Mouse (Mus musculus): Measurements from ENCODE around the gene Itgb2l. TPM values are rescaled to one million over a fixed set of nuclear protein-coding genes. Genes with fewer than 3 reads are reported as not detected.
A peak's percentile ranks its signal among the peaks of the same experiment; 100 is the strongest.

The Itgb2l gene
- total RNA-seq, 1 experiment: not detected

DNA sequence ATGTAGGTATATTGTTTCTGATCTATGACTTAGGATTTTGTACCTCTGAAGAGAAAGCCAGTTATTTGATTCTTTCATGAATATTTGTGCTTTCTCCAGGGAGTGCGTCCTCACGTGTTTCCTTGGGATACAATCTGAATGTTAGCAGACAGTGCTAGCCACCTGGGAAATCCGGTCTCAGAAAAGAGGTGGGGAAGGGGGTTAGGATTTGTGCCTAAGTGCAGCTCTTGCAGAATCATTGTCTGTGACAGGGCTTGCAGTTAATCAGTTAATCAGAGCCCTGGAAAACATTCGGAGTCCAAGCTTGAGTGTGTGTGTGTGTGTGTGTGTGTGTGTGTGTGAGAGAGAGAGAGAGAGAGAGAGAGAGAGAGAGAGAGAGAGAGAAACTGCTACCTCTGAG lies 24.6 kb upstream of the Itgb2l start:
- no peaks in the 10 kb centered on the region for H3K36me3 ChIP-seq (ENCODE audit: control insufficient read depth, insufficient read depth, low read length, poor library complexity, severe bottlenecking)
- H3K9ac ChIP-seq (ENCODE audit: insufficient read depth, low read depth, low read length, poor library complexity, severe bottlenecking): no peak overlapping the region
- no peak overlapping the region for H3K27ac ChIP-seq (ENCODE audit: insufficient read depth, low read depth, low read length, poor library complexity, severe bottlenecking)
- DNase-seq (ENCODE audit: low read depth, low spot score): no peak
- no peaks in the 10 kb centered on the region for H3K4me1 ChIP-seq (ENCODE audit: control insufficient read depth in 2 of 2, insufficient read depth in 2 of 2, low read length in 2 of 2, poor library complexity in 1 of 2)
- H3K9me3 ChIP-seq (ENCODE audit: control insufficient read depth, insufficient read depth, low read depth, low read length): no peaks in the 10 kb centered on the region
- in situ Hi-C loops (cut with MboI; ENCODE audit: low sequenced_read_pairs in 2 of 2, unreplicated experiment in 2 of 2): no loop called here
- no peak overlapping the region for H3K4me3 ChIP-seq (ENCODE audit: insufficient read depth in 1 of 2, low read depth in 1 of 2, low read length in 2 of 2, poor library complexity in 1 of 2, severe bottlenecking in 1 of 2)
- TF ChIP-seq ZNF384 (IDR thresholded peaks at IDR 0.05; ENCODE audit: low read depth, low read length): no peak
- TF ChIP-seq HCFC1 (IDR thresholded peaks at IDR 0.05; ENCODE audit: borderline replicate concordance, insufficient read depth, low read length): no peak
- no peak for TF ChIP-seq MAFK (IDR thresholded peaks at IDR 0.05; ENCODE audit: insufficient read depth, low read depth, low read length)
- TF ChIP-seq CHD2 (IDR thresholded peaks at IDR 0.05; ENCODE audit: low read depth, low read length): no peak
- TF ChIP-seq ZC3H11A (IDR thresholded peaks at IDR 0.05; ENCODE audit: borderline replicate concordance, low read depth, low read length): no peak

DNA sequence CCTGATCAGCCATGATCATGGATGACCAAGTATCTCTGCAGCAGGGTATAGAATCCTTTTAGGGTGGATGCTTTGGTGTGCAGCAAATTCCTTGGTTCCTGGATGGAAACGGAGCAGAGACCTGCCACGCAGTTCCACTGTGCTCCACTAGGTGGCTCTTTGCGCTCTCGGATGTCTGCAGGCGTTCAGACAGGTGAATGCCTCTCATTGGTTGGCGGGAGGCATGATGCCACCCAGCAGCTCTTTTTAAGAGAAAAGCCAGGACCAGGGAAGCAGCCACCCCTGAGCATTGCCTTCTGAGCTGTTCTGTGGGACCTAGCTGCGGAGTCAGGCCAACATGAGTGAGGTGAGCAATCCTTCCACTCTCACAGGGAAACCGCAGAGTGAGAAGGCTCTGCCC lies 24.0 kb upstream of the Itgb2l start, which contains the start of gene Pcp4:
Gene Pcp4, plus strand, starts transcription at position 162 of the 400 bp plus-strand sequence.
- DNase-seq (ENCODE audit: low read depth, low spot score): peak; percentile 64
- Histone ChIP-seq H3K4me3 (ENCODE audit: insufficient read depth in 1 of 2, low read depth in 1 of 2, low read length in 2 of 2, poor library complexity in 1 of 2, severe bottlenecking in 1 of 2) (no peak within 1 kb of the TSS), H3K4me1 (ENCODE audit: control insufficient read depth in 2 of 2, insufficient read depth in 2 of 2, low read length in 2 of 2, poor library complexity in 1 of 2) (no peaks in the 10 kb centered on the region), H3K36me3 (ENCODE audit: control insufficient read depth, insufficient read depth, low read length, poor library complexity, severe bottlenecking) (no peaks in the 10 kb centered on the region), H3K9me3 (ENCODE audit: control insufficient read depth, insufficient read depth, low read depth, low read length) (no peaks in the 10 kb centered on the region), H3K9ac (ENCODE audit: insufficient read depth, low read depth, low read length, poor library complexity, severe bottlenecking) (no peak within 1 kb of the TSS), H3K27ac (ENCODE audit: insufficient read depth, low read depth, low read length, poor library complexity, severe bottlenecking) (no peak within 1 kb of the TSS)
- 0 out of 2 replicates have a peak, but pooled peaks have one; percentile 11 for TF ChIP-seq ZC3H11A (IDR thresholded peaks at IDR 0.05; ENCODE audit: borderline replicate concordance, low read depth, low read length)
- no peak for TF ChIP-seq HCFC1 (IDR thresholded peaks at IDR 0.05; ENCODE audit: borderline replicate concordance, insufficient read depth, low read length)
- in situ Hi-C loops (cut with MboI; ENCODE audit: low sequenced_read_pairs in 2 of 2, unreplicated experiment in 2 of 2): no loop called here

DNA sequence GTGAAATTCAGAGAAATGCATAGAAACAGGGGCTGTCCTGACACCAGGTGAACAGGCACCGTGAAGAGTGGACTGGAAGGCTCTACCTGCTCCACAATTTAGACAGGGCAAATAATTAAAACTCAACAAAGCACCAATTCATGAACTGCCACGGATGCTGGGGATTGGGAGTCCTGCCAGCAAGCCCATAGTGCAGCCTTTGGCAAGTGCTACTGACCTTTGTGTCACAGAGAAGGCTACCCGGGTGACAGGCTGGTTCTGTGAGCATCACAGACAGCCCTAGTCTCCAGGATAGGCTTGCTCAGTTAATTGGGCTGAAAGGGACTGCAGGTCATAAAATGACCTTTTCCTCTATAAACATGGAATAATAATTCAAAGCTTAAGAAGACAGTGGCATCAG lies 17.4 kb upstream of the Itgb2l start:
- H3K27ac ChIP-seq (ENCODE audit: insufficient read depth, low read depth, low read length, poor library complexity, severe bottlenecking): no peak overlapping the region
- H3K4me1 ChIP-seq (ENCODE audit: control insufficient read depth in 2 of 2, insufficient read depth in 2 of 2, low read length in 2 of 2, poor library complexity in 1 of 2): no peaks in the 10 kb centered on the region
- in situ Hi-C loops (cut with MboI; ENCODE audit: low sequenced_read_pairs in 2 of 2, unreplicated experiment in 2 of 2): no loop called here
- H3K9me3 ChIP-seq (ENCODE audit: control insufficient read depth, insufficient read depth, low read depth, low read length): no peaks in the 10 kb centered on the region
- no peak overlapping the region for H3K9ac ChIP-seq (ENCODE audit: insufficient read depth, low read depth, low read length, poor library complexity, severe bottlenecking)
- H3K4me3 ChIP-seq (ENCODE audit: insufficient read depth in 1 of 2, low read depth in 1 of 2, low read length in 2 of 2, poor library complexity in 1 of 2, severe bottlenecking in 1 of 2): no peak overlapping the region
- DNase-seq (ENCODE audit: low read depth, low spot score): no peak
- TF ChIP-seq ZC3H11A (IDR thresholded peaks at IDR 0.05; ENCODE audit: borderline replicate concordance, low read depth, low read length) (no peak), ZNF384 (IDR thresholded peaks at IDR 0.05; ENCODE audit: low read depth, low read length) (no peak), CHD2 (IDR thresholded peaks at IDR 0.05; ENCODE audit: low read depth, low read length) (no peak), MAFK (IDR thresholded peaks at IDR 0.05; ENCODE audit: insufficient read depth, low read depth, low read length) (no peak), HCFC1 (IDR thresholded peaks at IDR 0.05; ENCODE audit: borderline replicate concordance, insufficient read depth, low read length) (no peak)
- no peaks in the 10 kb centered on the region for H3K36me3 ChIP-seq (ENCODE audit: control insufficient read depth, insufficient read depth, low read length, poor library complexity, severe bottlenecking)

- DNase-seq (ENCODE audit: low read depth, low spot score): no peak
- H3K9me3 ChIP-seq (ENCODE audit: control insufficient read depth, insufficient read depth, low read depth, low read length): no peaks in the 10 kb centered on the region
- H3K9ac ChIP-seq (ENCODE audit: insufficient read depth, low read depth, low read length, poor library complexity, severe bottlenecking): no peak overlapping the region
- H3K27ac ChIP-seq (ENCODE audit: insufficient read depth, low read depth, low read length, poor library complexity, severe bottlenecking): no peak overlapping the region
- no peaks in the 10 kb centered on the region for H3K4me1 ChIP-seq (ENCODE audit: control insufficient read depth in 2 of 2, insufficient read depth in 2 of 2, low read length in 2 of 2, poor library complexity in 1 of 2)
- H3K36me3 ChIP-seq (ENCODE audit: control insufficient read depth, insufficient read depth, low read length, poor library complexity, severe bottlenecking): no peaks in the 10 kb centered on the region
- no peak for TF ChIP-seq ZC3H11A (IDR thresholded peaks at IDR 0.05; ENCODE audit: borderline replicate concordance, low read depth, low read length)
- TF ChIP-seq CHD2 (IDR thresholded peaks at IDR 0.05; ENCODE audit: low read depth, low read length): no peak
- TF ChIP-seq ZNF384 (IDR thresholded peaks at IDR 0.05; ENCODE audit: low read depth, low read length): no peak
- no peak for TF ChIP-seq MAFK (IDR thresholded peaks at IDR 0.05; ENCODE audit: insufficient read depth, low read depth, low read length)
- TF ChIP-seq HCFC1 (IDR thresholded peaks at IDR 0.05; ENCODE audit: borderline replicate concordance, insufficient read depth, low read length): no peak
- no peak overlapping the region for H3K4me3 ChIP-seq (ENCODE audit: insufficient read depth in 1 of 2, low read depth in 1 of 2, low read length in 2 of 2, poor library complexity in 1 of 2, severe bottlenecking in 1 of 2)
- in situ Hi-C loops (cut with MboI; ENCODE audit: low sequenced_read_pairs in 2 of 2, unreplicated experiment in 2 of 2): no loop called here
Observed at GRCm38 (mm10) chr16:96459356-96459755, 15.9 kb upstream of the Itgb2l start.

DNA sequence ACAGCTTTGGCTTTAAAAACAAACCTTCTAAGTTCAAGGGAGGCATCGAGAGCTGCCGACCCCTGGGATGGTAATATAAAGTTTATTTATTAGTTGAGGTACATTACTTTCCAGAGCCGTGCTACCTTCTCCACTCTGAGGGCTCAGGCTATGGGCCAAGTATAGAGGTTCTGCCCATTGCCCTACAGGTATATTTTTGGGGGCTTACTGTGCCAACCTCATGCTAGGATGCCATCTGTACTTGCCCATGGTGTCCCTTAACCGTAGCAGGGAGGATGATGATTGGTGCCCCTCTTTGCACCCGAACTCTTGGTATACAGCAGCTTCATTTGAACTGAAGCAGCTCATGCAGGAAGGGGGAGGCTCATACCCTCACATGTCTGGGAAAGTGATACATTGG lies 14.2 kb upstream of the Itgb2l start:
- no peak for DNase-seq (ENCODE audit: low read depth, low spot score)
- Histone ChIP-seq H3K9ac (ENCODE audit: insufficient read depth, low read depth, low read length, poor library complexity, severe bottlenecking) (no peak overlapping the region), H3K27ac (ENCODE audit: insufficient read depth, low read depth, low read length, poor library complexity, severe bottlenecking) (no peak overlapping the region), H3K9me3 (ENCODE audit: control insufficient read depth, insufficient read depth, low read depth, low read length) (no peaks in the 10 kb centered on the region), H3K36me3 (ENCODE audit: control insufficient read depth, insufficient read depth, low read length, poor library complexity, severe bottlenecking) (no peaks in the 10 kb centered on the region), H3K4me3 (ENCODE audit: insufficient read depth in 1 of 2, low read depth in 1 of 2, low read length in 2 of 2, poor library complexity in 1 of 2, severe bottlenecking in 1 of 2) (no peak overlapping the region), H3K4me1 (ENCODE audit: control insufficient read depth in 2 of 2, insufficient read depth in 2 of 2, low read length in 2 of 2, poor library complexity in 1 of 2) (no peaks in the 10 kb centered on the region)
- in situ Hi-C loops (cut with MboI; ENCODE audit: low sequenced_read_pairs in 2 of 2, unreplicated experiment in 2 of 2): no loop called here
- TF ChIP-seq HCFC1 (IDR thresholded peaks at IDR 0.05; ENCODE audit: borderline replicate concordance, insufficient read depth, low read length): no peak
- TF ChIP-seq ZC3H11A (IDR thresholded peaks at IDR 0.05; ENCODE audit: borderline replicate concordance, low read depth, low read length): no peak
- no peak for TF ChIP-seq MAFK (IDR thresholded peaks at IDR 0.05; ENCODE audit: insufficient read depth, low read depth, low read length)
- TF ChIP-seq ZNF384 (IDR thresholded peaks at IDR 0.05; ENCODE audit: low read depth, low read length): no peak
- TF ChIP-seq CHD2 (IDR thresholded peaks at IDR 0.05; ENCODE audit: low read depth, low read length): no peak

All from ES-E14 (cell line).